Mouse (Mus musculus): Measurements from ENCODE around the gene 4931422A03Rik. TPM values are rescaled to one million over a fixed set of nuclear protein-coding genes. Genes with fewer than 3 reads are reported as not detected.

Gene 4931422A03Rik
- polyA plus RNA-seq, 1 experiment = 0.11 TPM

- Histone ChIP-seq H3K27me3 (ENCODE audit: control insufficient read depth, insufficient read depth, insufficient read length) (peaks cover 68% of the 10 kb centered on the region), H3ac (ENCODE audit: control insufficient read depth, insufficient read length, low read depth) (no peak overlapping the region), H3K79me2 (ENCODE audit: control insufficient read depth, insufficient read depth) (no peaks in the 10 kb centered on the region), H3K79me3 (ENCODE audit: low read depth) (no peaks in the 10 kb centered on the region), H3K36me3 (ENCODE audit: control insufficient read depth, insufficient read depth) (no peaks in the 10 kb centered on the region), H3K4me3 (ENCODE audit: insufficient read depth, poor library complexity, severe bottlenecking) (no peak overlapping the region)
- TF ChIP-seq FOSL1 (IDR thresholded peaks at IDR 0.05; ENCODE audit: insufficient read depth, low read length, poor library complexity, severe bottlenecking) (no peak), MYOD1 (IDR thresholded peaks at IDR 0.05; ENCODE audit: control insufficient read depth, insufficient read length, low read depth) (no peak), MAX (IDR thresholded peaks at IDR 0.05) (no peak), MYOG (IDR thresholded peaks at IDR 0.05; ENCODE audit: control insufficient read depth, extremely low read depth, insufficient read length) (no peak), USF1 (IDR thresholded peaks at IDR 0.05; ENCODE audit: low read depth) (no peak), CEBPB (IDR thresholded peaks at IDR 0.05; ENCODE audit: low read depth) (no peak), CTCF (IDR thresholded peaks at IDR 0.05; ENCODE audit: control insufficient read depth, insufficient read depth, insufficient read length) (no peak)
These were observed 62.8 kb downstream of the 4931422A03Rik start for GRCm38 (mm10) chr2:103965391-103965790.

- H3K4me3 ChIP-seq (ENCODE audit: insufficient read depth, poor library complexity, severe bottlenecking) = no peak overlapping the region
- no peaks in the 10 kb centered on the region for H3K79me2 ChIP-seq (ENCODE audit: control insufficient read depth, insufficient read depth)
- no peaks in the 10 kb centered on the region for H3K36me3 ChIP-seq (ENCODE audit: control insufficient read depth, insufficient read depth)
- no peak overlapping the region for H3ac ChIP-seq (ENCODE audit: control insufficient read depth, insufficient read length, low read depth)
- peaks cover 54% of the 10 kb centered on the region for H3K27me3 ChIP-seq (ENCODE audit: control insufficient read depth, insufficient read depth, insufficient read length)
- no peak for TF ChIP-seq CTCF (IDR thresholded peaks at IDR 0.05; ENCODE audit: control insufficient read depth, insufficient read depth, insufficient read length)
- H3K79me3 ChIP-seq (ENCODE audit: low read depth) = no peaks in the 10 kb centered on the region
These were observed 65.8 kb downstream of the 4931422A03Rik start for GRCm38 (mm10) chr2:103962349-103962748.

GRCm38 (mm10) chr2:103959574-103959973 is 68.6 kb downstream of the 4931422A03Rik start:
- TF ChIP-seq CTCF (IDR thresholded peaks at IDR 0.05; ENCODE audit: control insufficient read depth, insufficient read depth, insufficient read length) = no peak
- TF ChIP-seq CEBPB (IDR thresholded peaks at IDR 0.05; ENCODE audit: low read depth) = no peak
- no peak for TF ChIP-seq MAX (IDR thresholded peaks at IDR 0.05)
- peaks cover 55% of the 10 kb centered on the region for H3K27me3 ChIP-seq (ENCODE audit: control insufficient read depth, insufficient read depth, insufficient read length)
- no peak overlapping the region for H3K4me3 ChIP-seq (ENCODE audit: insufficient read depth, poor library complexity, severe bottlenecking)
- H3K36me3 ChIP-seq (ENCODE audit: control insufficient read depth, insufficient read depth) = no peaks in the 10 kb centered on the region
- no peaks in the 10 kb centered on the region for H3K79me2 ChIP-seq (ENCODE audit: control insufficient read depth, insufficient read depth)
- no peaks in the 10 kb centered on the region for H3K79me3 ChIP-seq (ENCODE audit: low read depth)
- H3ac ChIP-seq (ENCODE audit: control insufficient read depth, insufficient read length, low read depth) = no peak overlapping the region

- Histone ChIP-seq H3K36me3 (ENCODE audit: control insufficient read depth, insufficient read depth) (no peaks in the 10 kb centered on the region), H3K79me3 (ENCODE audit: low read depth) (no peaks in the 10 kb centered on the region), H3ac (ENCODE audit: control insufficient read depth, insufficient read length, low read depth) (no peak overlapping the region), H3K4me3 (ENCODE audit: insufficient read depth, poor library complexity, severe bottlenecking) (no peak overlapping the region), H3K27me3 (ENCODE audit: control insufficient read depth, insufficient read depth, insufficient read length) (peaks cover 56% of the 10 kb centered on the region), H3K79me2 (ENCODE audit: control insufficient read depth, insufficient read depth) (no peaks in the 10 kb centered on the region)
- TF ChIP-seq CTCF (IDR thresholded peaks at IDR 0.05; ENCODE audit: control insufficient read depth, insufficient read depth, insufficient read length) (no peak), MYOG (IDR thresholded peaks at IDR 0.05; ENCODE audit: control insufficient read depth, extremely low read depth, insufficient read length) (no peak), MYOD1 (IDR thresholded peaks at IDR 0.05; ENCODE audit: control insufficient read depth, insufficient read length, low read depth) (no peak)
These were observed 69.1 kb downstream of the 4931422A03Rik start for GRCm38 (mm10) chr2:103959066-103959465.

- Histone ChIP-seq H3K79me3 (ENCODE audit: low read depth) (no peaks in the 10 kb centered on the region), H3K36me3 (ENCODE audit: control insufficient read depth, insufficient read depth) (no peaks in the 10 kb centered on the region), H3K79me2 (ENCODE audit: control insufficient read depth, insufficient read depth) (no peaks in the 10 kb centered on the region), H3ac (ENCODE audit: control insufficient read depth, insufficient read length, low read depth) (no peak overlapping the region), H3K4me3 (ENCODE audit: insufficient read depth, poor library complexity, severe bottlenecking) (no peak overlapping the region), H3K27me3 (ENCODE audit: control insufficient read depth, insufficient read depth, insufficient read length) (peaks cover 61% of the 10 kb centered on the region)
- TF ChIP-seq MAX (IDR thresholded peaks at IDR 0.05) (no peak), CTCF (IDR thresholded peaks at IDR 0.05; ENCODE audit: control insufficient read depth, insufficient read depth, insufficient read length) (no peak), CEBPB (IDR thresholded peaks at IDR 0.05; ENCODE audit: low read depth) (no peak), MYOG (IDR thresholded peaks at IDR 0.05; ENCODE audit: control insufficient read depth, extremely low read depth, insufficient read length) (no peak), FOSL1 (IDR thresholded peaks at IDR 0.05; ENCODE audit: insufficient read depth, low read length, poor library complexity, severe bottlenecking) (no peak), USF1 (IDR thresholded peaks at IDR 0.05; ENCODE audit: low read depth) (no peak), MYOD1 (IDR thresholded peaks at IDR 0.05; ENCODE audit: control insufficient read depth, insufficient read length, low read depth) (no peak)
These were observed 69.5 kb downstream of the 4931422A03Rik start for GRCm38 (mm10) chr2:103958634-103959033.

- peaks cover 63% of the 10 kb centered on the region for H3K27me3 ChIP-seq (ENCODE audit: control insufficient read depth, insufficient read depth, insufficient read length)
- H3K79me3 ChIP-seq (ENCODE audit: low read depth) = no peaks in the 10 kb centered on the region
- no peaks in the 10 kb centered on the region for H3K36me3 ChIP-seq (ENCODE audit: control insufficient read depth, insufficient read depth)
These were observed 70.3 kb downstream of the 4931422A03Rik start, which contains the start of gene Lmo2 for GRCm38 (mm10) chr2:103957649-103958546. Gene Lmo2 (plus strand): TSS chr2:103957986.

More at GRCm38 (mm10) chr2:103957649-103958546, 70.3 kb downstream of the 4931422A03Rik start, which contains the start of gene Lmo2:
- Histone ChIP-seq H3ac (ENCODE audit: control insufficient read depth, insufficient read length, low read depth) (no peak within 1 kb of the TSS), H3K79me2 (ENCODE audit: control insufficient read depth, insufficient read depth) (no peaks in the 10 kb centered on the region), H3K4me3 (ENCODE audit: insufficient read depth, poor library complexity, severe bottlenecking) (no peak within 1 kb of the TSS)
- TF ChIP-seq MAX (IDR thresholded peaks at IDR 0.05) (no peak), CEBPB (IDR thresholded peaks at IDR 0.05; ENCODE audit: low read depth) (no peak), FOSL1 (IDR thresholded peaks at IDR 0.05; ENCODE audit: insufficient read depth, low read length, poor library complexity, severe bottlenecking) (no peak), CTCF (IDR thresholded peaks at IDR 0.05; ENCODE audit: control insufficient read depth, insufficient read depth, insufficient read length) (no peak), MYOD1 (IDR thresholded peaks at IDR 0.05; ENCODE audit: control insufficient read depth, insufficient read length, low read depth) (no peak), MYOG (IDR thresholded peaks at IDR 0.05; ENCODE audit: control insufficient read depth, extremely low read depth, insufficient read length) (no peak), USF1 (IDR thresholded peaks at IDR 0.05; ENCODE audit: low read depth) (no peak)

Measured in C2C12 (cell line).